Mouse (Mus musculus): ENCODE results near the gene Flnb.

GRCm38 (mm10) chr14:7817770-7818462, at the start of gene Flnb:
- TF ChIP-seq CTCF (IDR thresholded peaks at IDR 0.05; ENCODE audit: low read depth, low read length) (no peak), GATA1 (IDR thresholded peaks at IDR 0.05; ENCODE audit: borderline replicate concordance, low read length) (no peak), TAL1 (conservative IDR thresholded peaks at IDR 0.05; ENCODE audit: low read depth, low read length) (no peak), POLR2AphosphoS5 (IDR thresholded peaks at IDR 0.05; ENCODE audit: insufficient replicate concordance, low read depth, low read length) (no peak), GATA2 (IDR thresholded peaks at IDR 0.05; ENCODE audit: borderline replicate concordance, low read depth, low read length) (no peak)

Measured in G1E (cell line).